Mouse (Mus musculus): ENCODE data around the gene Loxl4.

Gene Loxl4

GRCm38 (mm10) chr19:42612654-42613053, at the start of gene Loxl4:
TSS of gene Loxl4 (minus strand) at chr19:42612813.
- DNase-seq (ENCODE audit: low read depth, low spot score): peak; percentile 26

GRCm38 (mm10) chr19:42661430-42662164, 49.0 kb upstream of the Loxl4 start:
- DNase-seq (ENCODE audit: low read depth, low spot score): peak; percentile 61

- DNase-seq (ENCODE audit: low read depth, low spot score): no peak
Observed at GRCm38 (mm10) chr19:42660244-42660565, 47.6 kb upstream of the Loxl4 start.

GRCm38 (mm10) chr19:42659354-42660243, 47.0 kb upstream of the Loxl4 start:
- no peak for DNase-seq (ENCODE audit: low read depth, low spot score)

- no peak for DNase-seq (ENCODE audit: low read depth, low spot score)
Observed at GRCm38 (mm10) chr19:42658435-42659135, 46.0 kb upstream of the Loxl4 start.

GRCm38 (mm10) chr19:42657769-42658168, 45.2 kb upstream of the Loxl4 start:
- no peak for DNase-seq (ENCODE audit: low read depth, low spot score)

GRCm38 (mm10) chr19:42657306-42657705, 44.7 kb upstream of the Loxl4 start:
- DNase-seq (ENCODE audit: low read depth, low spot score): no peak

GRCm38 (mm10) chr19:42655006-42655405, 42.4 kb upstream of the Loxl4 start:
- peak; percentile 46 for DNase-seq (ENCODE audit: low read depth, low spot score)

- no peak for DNase-seq (ENCODE audit: low read depth, low spot score)
Observed at GRCm38 (mm10) chr19:42653091-42653490, 40.5 kb upstream of the Loxl4 start.

- DNase-seq (ENCODE audit: low read depth, low spot score): no peak
Observed at GRCm38 (mm10) chr19:42652425-42652824, 39.8 kb upstream of the Loxl4 start.

GRCm38 (mm10) chr19:42640211-42640610, 27.6 kb upstream of the Loxl4 start:
- DNase-seq (ENCODE audit: low read depth, low spot score): no peak

GRCm38 (mm10) chr19:42639544-42639943, 26.9 kb upstream of the Loxl4 start:
- no peak for DNase-seq (ENCODE audit: low read depth, low spot score)

GRCm38 (mm10) chr19:42638604-42639481, 26.2 kb upstream of the Loxl4 start:
- no peak for DNase-seq (ENCODE audit: low read depth, low spot score)

- peak; percentile 69 for DNase-seq (ENCODE audit: low read depth, low spot score)
Observed at GRCm38 (mm10) chr19:42636631-42637030, 24.0 kb upstream of the Loxl4 start.

- DNase-seq (ENCODE audit: low read depth, low spot score): no peak
Observed at GRCm38 (mm10) chr19:42633650-42634049, 21.0 kb upstream of the Loxl4 start.

- no peak for DNase-seq (ENCODE audit: low read depth, low spot score)
Observed at GRCm38 (mm10) chr19:42632301-42632700, 19.7 kb upstream of the Loxl4 start.

- DNase-seq (ENCODE audit: low read depth, low spot score): peak; percentile 94
Observed at GRCm38 (mm10) chr19:42631541-42631961, 18.9 kb upstream of the Loxl4 start.

- no peak for DNase-seq (ENCODE audit: low read depth, low spot score)
Observed at GRCm38 (mm10) chr19:42628068-42628467, 15.5 kb upstream of the Loxl4 start.

GRCm38 (mm10) chr19:42613647-42614225, 1.1 kb upstream of the Loxl4 start:
- DNase-seq (ENCODE audit: low read depth, low spot score): no peak

- no peak for DNase-seq (ENCODE audit: low read depth, low spot score)
Observed at GRCm38 (mm10) chr19:42613116-42613515, 503 bp upstream of the Loxl4 start.

GRCm38 (mm10) chr19:42611746-42612145, 867 bp downstream of the Loxl4 start:
- no peak for DNase-seq (ENCODE audit: low read depth, low spot score)

All from R1 (cell line).